Mouse (Mus musculus) left cerebral cortex, postnatal 10 days (tissue): ENCODE data around the gene Arid2. TPM values are rescaled to one million over a fixed set of nuclear protein-coding genes. Genes with fewer than 3 reads are reported as not detected.
"Not testable (repeated sequence)": the region's sequence is repeated elsewhere in the genome, so short reads cannot be mapped to it uniquely, and the experiment has no call there.

Experiments
- DNase-seq, 2 experiments: peaks; one replicate each; pipeline ENCODE4 v3.0.0; 2021 to 2022; ENCODE audit warnings: low spot score in 2 of 2, mixed read lengths in 1 of 2; ENCODE audit errors: extremely low spot score in 1 of 2
- intact Hi-C: fragments of 180-260 bp; cut with DNase I; formaldehyde crosslinking; loops from one replicate; pipeline ENCODE4 v1.15.1; 2025
- total RNA-seq, 2 experiments: library from RNA; stranded (reverse); gene quantifications; 2 replicates each; pipeline ENCODE4 v1.2.3; 2021

Gene Arid2
- 10 to 100 TPM; 44.1 to 44.9 TPM for total RNA-seq

GRCm38 (mm10) chr15:96287369-96287975, at the start of gene Arid2:
Arid2 (plus strand) TSS chr15:96287518.
- intact Hi-C loops, result loop anchor here (10.0 kb wide), 4 partner anchors 273 to 523 kb away; partner anchors contain the start of gene Ano6
- DNase-seq, result peak; percentile 28 to 81

GRCm38 (mm10) chr15:96238071-96238470, 49.2 kb upstream of the Arid2 start:
- no peak for DNase-seq
- intact Hi-C loops, result no loop called here

GRCm38 (mm10) chr15:96244171-96244570, 43.1 kb upstream of the Arid2 start:
- intact Hi-C loops, result no loop called here
- no peak for DNase-seq

GRCm38 (mm10) chr15:96244715-96245114, 42.6 kb upstream of the Arid2 start:
- peak in 1 of 2 experiments; percentile 23 for DNase-seq
- intact Hi-C loops, result not testable (repeated sequence)

GRCm38 (mm10) chr15:96253827-96254226, 33.5 kb upstream of the Arid2 start:
- intact Hi-C loops, result no loop called here
- peak in 1 of 2 experiments; percentile 39 for DNase-seq

GRCm38 (mm10) chr15:96254356-96254755, 33.0 kb upstream of the Arid2 start:
- DNase-seq, result no peak

GRCm38 (mm10) chr15:96257781-96258180, 29.5 kb upstream of the Arid2 start:
- intact Hi-C loops, result no loop called here
- no peak for DNase-seq

More at GRCm38 (mm10) chr15:96254356-96254755, 33.0 kb upstream of the Arid2 start:
- intact Hi-C loops, result no loop called here

- no peak for DNase-seq
These were observed 22.7 kb upstream of the Arid2 start for GRCm38 (mm10) chr15:96264614-96265013.

GRCm38 (mm10) chr15:96267933-96268332, 19.4 kb upstream of the Arid2 start:
- intact Hi-C loops, result no loop called here
- no peak for DNase-seq

More at GRCm38 (mm10) chr15:96264614-96265013, 22.7 kb upstream of the Arid2 start:
- intact Hi-C loops, result no loop called here

- no peak for DNase-seq
- intact Hi-C loops, result no loop called here
These were observed 18.7 kb upstream of the Arid2 start for GRCm38 (mm10) chr15:96268610-96269009.

- intact Hi-C loops, result no loop called here
- DNase-seq, result no peak
These were observed 17.9 kb upstream of the Arid2 start for GRCm38 (mm10) chr15:96269402-96269801.

GRCm38 (mm10) chr15:96270272-96270880, 16.9 kb upstream of the Arid2 start:
- DNase-seq, result no peak
- intact Hi-C loops, result no loop called here

GRCm38 (mm10) chr15:96272356-96272755, 15.0 kb upstream of the Arid2 start:
- peak in 1 of 2 experiments; percentile 53 for DNase-seq
- intact Hi-C loops, result no loop called here

GRCm38 (mm10) chr15:96274341-96274740, 13.0 kb upstream of the Arid2 start:
- intact Hi-C loops, result no loop called here
- no peak for DNase-seq

GRCm38 (mm10) chr15:96275198-96275597, 12.1 kb upstream of the Arid2 start:
- DNase-seq, result no peak
- intact Hi-C loops, result no loop called here

GRCm38 (mm10) chr15:96275810-96276493, 11.4 kb upstream of the Arid2 start:
- intact Hi-C loops, result no loop called here
- DNase-seq, result no peak

- DNase-seq, result no peak
- intact Hi-C loops, result no loop called here
These were observed 10.3 kb upstream of the Arid2 start for GRCm38 (mm10) chr15:96277061-96277460.

- no peak for DNase-seq
- intact Hi-C loops, result loop anchor here (10.0 kb wide), 4 partner anchors 266 to 516 kb away; partner anchors contain the start of gene Ano6
These were observed 6.1 kb upstream of the Arid2 start for GRCm38 (mm10) chr15:96281236-96281635.

GRCm38 (mm10) chr15:96283141-96283540, 4.2 kb upstream of the Arid2 start:
- DNase-seq, result no peak
- intact Hi-C loops, result loop anchor here (10.0 kb wide), 4 partner anchors 268 to 518 kb away; partner anchors contain the start of gene Ano6
